Mouse (Mus musculus) ZHBTc4 (cell line): ENCODE measurements around the gene Grk3.

Experiments
- DNase-seq: peaks from one replicate; pipeline ENCODE4 v3.0.0-alpha.2; 2011; ENCODE audit warnings: low read depth, low spot score

The Grk3 gene

GRCm38 (mm10) chr5:113009183-113009820, 6.3 kb downstream of the Grk3 start:
- no peak for DNase-seq

- DNase-seq: no peak
These were observed 7.1 kb downstream of the Grk3 start for GRCm38 (mm10) chr5:113008496-113008895.

- no peak for DNase-seq
These were observed 8.6 kb downstream of the Grk3 start for GRCm38 (mm10) chr5:113006997-113007396.

- no peak for DNase-seq
These were observed 9.6 kb downstream of the Grk3 start for GRCm38 (mm10) chr5:113005941-113006391.

GRCm38 (mm10) chr5:113002821-113003380, 12.7 kb downstream of the Grk3 start:
- no peak for DNase-seq

- DNase-seq: peak; percentile 81
These were observed 16.4 kb downstream of the Grk3 start for GRCm38 (mm10) chr5:112999227-112999626.

GRCm38 (mm10) chr5:112997516-112998186, 17.9 kb downstream of the Grk3 start:
- no peak for DNase-seq

GRCm38 (mm10) chr5:112991245-112991644, 24.3 kb downstream of the Grk3 start:
- DNase-seq: no peak

- no peak for DNase-seq
These were observed 33.7 kb downstream of the Grk3 start for GRCm38 (mm10) chr5:112981931-112982330.

GRCm38 (mm10) chr5:112979710-112980109, 35.9 kb downstream of the Grk3 start:
- DNase-seq: no peak

- no peak for DNase-seq
These were observed 36.4 kb downstream of the Grk3 start for GRCm38 (mm10) chr5:112979195-112979594.

- DNase-seq: no peak
These were observed 38.5 kb downstream of the Grk3 start for GRCm38 (mm10) chr5:112977089-112977488.

GRCm38 (mm10) chr5:112973596-112973995, 42.0 kb downstream of the Grk3 start:
- DNase-seq: no peak

- no peak for DNase-seq
These were observed 43.3 kb downstream of the Grk3 start for GRCm38 (mm10) chr5:112972297-112972696.

GRCm38 (mm10) chr5:112963495-112963894, 52.1 kb downstream of the Grk3 start:
- DNase-seq: no peak

GRCm38 (mm10) chr5:112962166-112962565, 53.4 kb downstream of the Grk3 start:
- DNase-seq: no peak

- no peak for DNase-seq
These were observed 54.7 kb downstream of the Grk3 start for GRCm38 (mm10) chr5:112960911-112961310.

GRCm38 (mm10) chr5:112958293-112958692, 57.3 kb downstream of the Grk3 start:
- no peak for DNase-seq

- DNase-seq: no peak
These were observed 58.8 kb downstream of the Grk3 start for GRCm38 (mm10) chr5:112956841-112957240.

GRCm38 (mm10) chr5:112956368-112956767, 59.2 kb downstream of the Grk3 start:
- DNase-seq: no peak

GRCm38 (mm10) chr5:112950847-112951246, 64.7 kb downstream of the Grk3 start:
- DNase-seq: no peak

- no peak for DNase-seq
These were observed 69.7 kb downstream of the Grk3 start for GRCm38 (mm10) chr5:112945925-112946324.

GRCm38 (mm10) chr5:112942244-112942643, 73.3 kb downstream of the Grk3 start:
- no peak for DNase-seq
